Mouse (Mus musculus) erythroblast, embryonic 14.5 days (primary cell): ENCODE results near the gene Ppp1r12c. TPM values are rescaled to one million over a fixed set of nuclear protein-coding genes. Genes with fewer than 3 reads are reported as not detected.

Source experiments
- H3K27me3 ChIP-seq: 2 replicates; pipeline ENCODE4 v1.6.1; 2012; ENCODE audit warnings: inconsistent platforms; ENCODE audit not compliant: control insufficient read depth
- H3K36me3 ChIP-seq: 2 replicates; pipeline ENCODE4 v1.6.1; 2012; ENCODE audit warnings: mild to moderate bottlenecking, inconsistent platforms; ENCODE audit not compliant: control insufficient read depth
- H3K4me1 ChIP-seq: 2 replicates; pipeline ENCODE4 v1.6.1; 2012; ENCODE audit warnings: inconsistent platforms; ENCODE audit not compliant: control insufficient read depth
- H3K4me3 ChIP-seq: replicated peaks from 2 replicates; pipeline ENCODE3; 2012; ENCODE audit warnings: moderate library complexity, mild to moderate bottlenecking, inconsistent platforms
- H3K9me3 ChIP-seq: 2 replicates; pipeline ENCODE4 v1.6.1; 2012; ENCODE audit warnings: low read length, inconsistent platforms, mixed read lengths; ENCODE audit not compliant: control insufficient read depth
- GATA1 ChIP-seq: IDR thresholded peaks from 2 replicates; pipeline ENCODE4 v1.6.1; 2012; ENCODE audit warnings: low read length, inconsistent platforms, mixed read lengths
- TAL1 ChIP-seq: IDR thresholded peaks from 3 replicates; pipeline ENCODE4 v1.6.1; 2012; ENCODE audit warnings: low read length, inconsistent platforms, mixed read lengths
- polyA plus RNA-seq: library from polyadenylated mRNA; stranded (reverse); fragments of >175 nt; gene quantifications from 2 replicates; pipeline ENCODE4 v1.2.3, GENCODE M21; 2012

The Ppp1r12c gene
- polyA plus RNA-seq, 1 experiment = 10.8 TPM

DNA sequence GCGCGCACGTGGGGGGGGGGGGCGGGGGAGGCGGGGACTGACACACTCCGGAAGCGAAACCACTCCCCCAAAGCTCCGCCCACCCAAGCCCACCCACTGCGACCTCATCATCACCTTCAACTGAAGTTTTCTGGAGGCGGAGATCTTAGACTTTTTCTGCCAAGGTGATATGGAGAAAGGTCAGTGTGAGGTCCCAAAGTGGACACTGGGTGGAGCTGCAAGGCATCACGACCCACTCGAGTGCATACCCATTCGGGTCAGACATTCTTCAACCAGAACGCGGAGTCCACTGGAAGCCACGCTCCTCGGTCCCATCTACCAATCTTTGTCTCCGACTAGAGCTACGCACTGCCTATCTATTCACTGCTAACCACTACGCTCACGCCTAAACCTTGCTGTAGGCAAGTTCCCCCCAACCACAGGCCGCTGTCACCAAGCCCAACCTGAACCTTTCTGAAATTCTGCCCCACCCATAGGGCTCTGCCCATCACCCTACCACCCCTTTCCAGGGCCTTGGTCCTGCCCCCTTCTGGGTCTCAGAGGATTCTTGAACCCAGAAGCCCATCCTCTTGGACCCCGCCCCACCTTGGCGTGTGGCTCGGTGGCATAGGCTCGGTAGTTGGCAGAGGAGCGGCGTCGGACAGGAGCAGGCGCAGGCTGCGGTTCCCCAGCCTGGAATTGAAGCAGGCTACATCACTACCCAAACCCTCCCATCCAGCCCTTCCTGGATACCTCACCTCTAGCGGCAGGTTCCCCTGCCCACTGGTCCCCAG is 19.9 kb upstream of the Ppp1r12c start:
- Histone ChIP-seq H3K36me3 (no peaks in the 10 kb centered on the region), H3K27me3 (peaks cover 10% of the 10 kb centered on the region), H3K4me1 (peaks cover 17% of the 10 kb centered on the region), H3K4me3 (no peak overlapping the region), H3K9me3 (no peaks in the 10 kb centered on the region)
- TF ChIP-seq TAL1 (no peak), GATA1 (no peak)

- Histone ChIP-seq H3K4me1 (peaks cover 13% of the 10 kb centered on the region), H3K27me3 (peaks cover 10% of the 10 kb centered on the region), H3K36me3 (no peaks in the 10 kb centered on the region), H3K4me3 (no peak overlapping the region), H3K9me3 (no peaks in the 10 kb centered on the region)
- TF ChIP-seq GATA1 (no peak), TAL1 (no peak)
These were observed 17.0 kb upstream of the Ppp1r12c start for GRCm38 (mm10) chr7:4518487-4518886.

DNA sequence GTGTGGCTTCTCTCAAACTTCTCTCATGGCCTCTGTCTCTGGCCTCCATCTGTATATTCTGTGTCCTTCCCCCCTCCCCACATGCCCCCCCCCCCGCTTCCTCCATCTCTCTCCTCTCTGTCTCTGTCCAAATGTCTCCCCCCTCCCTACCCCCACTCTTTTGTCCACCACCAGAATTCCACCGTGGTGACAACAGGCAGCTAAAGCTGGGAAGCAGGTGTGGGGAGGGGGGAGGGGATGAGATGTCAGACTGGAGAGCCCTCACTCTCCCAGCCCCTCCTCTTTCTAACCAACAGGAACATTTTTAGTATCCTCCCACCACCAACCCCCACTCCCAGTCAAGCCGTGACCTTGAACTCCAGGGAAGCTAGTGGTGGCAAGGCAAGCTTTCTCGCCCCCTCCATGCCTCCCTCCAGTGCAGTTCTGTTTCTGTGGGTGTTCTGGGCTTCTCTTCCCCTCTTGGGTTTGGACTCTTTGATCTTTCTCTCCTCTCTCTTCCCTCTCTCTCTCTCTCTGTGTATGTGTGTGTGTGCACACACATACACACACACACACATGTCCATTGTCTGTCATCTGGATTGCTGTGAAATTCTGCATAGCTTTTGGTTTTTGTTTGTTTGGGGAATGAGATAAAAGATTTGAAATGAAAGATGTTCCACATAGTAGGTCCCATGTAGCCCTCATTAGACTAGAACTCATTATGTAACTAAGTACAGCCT is 15.0 kb upstream of the Ppp1r12c start, which contains the start of gene Tnnt1:
TSS of gene Tnnt1 (minus strand) at position 51 of the 719 bp plus-strand sequence.
- no peak for TF ChIP-seq GATA1
- TF ChIP-seq TAL1 = no peak
- Histone ChIP-seq H3K4me1 (peaks cover 9% of the 10 kb centered on the region), H3K4me3 (no peak within 1 kb of the TSS), H3K27me3 (peaks cover 10% of the 10 kb centered on the region), H3K36me3 (no peaks in the 10 kb centered on the region), H3K9me3 (no peaks in the 10 kb centered on the region)

DNA sequence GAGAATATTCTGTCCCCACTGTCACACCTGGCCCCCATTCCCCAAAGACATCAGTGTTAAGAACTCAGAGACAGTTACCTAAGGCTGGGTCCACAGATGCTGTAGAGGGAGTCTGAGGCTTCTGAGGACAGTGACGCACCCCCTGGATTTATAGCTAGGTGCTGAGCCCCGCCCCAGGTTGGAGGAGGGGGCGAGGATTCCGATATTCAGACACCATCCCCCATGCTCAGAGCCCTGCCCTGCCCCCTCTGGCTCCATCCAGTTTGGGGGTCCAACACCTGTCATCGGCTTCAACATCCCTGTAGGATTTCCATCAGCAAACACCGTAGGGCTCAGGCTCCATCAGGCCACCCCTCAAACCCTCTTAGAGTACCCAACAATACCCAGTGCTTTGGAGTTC is 14.4 kb upstream of the Ppp1r12c start:
- Histone ChIP-seq H3K4me1 (peaks cover 7% of the 10 kb centered on the region), H3K4me3 (no peak overlapping the region), H3K36me3 (no peaks in the 10 kb centered on the region), H3K27me3 (peaks cover 7% of the 10 kb centered on the region), H3K9me3 (no peaks in the 10 kb centered on the region)
- TF ChIP-seq TAL1 (no peak), GATA1 (no peak)

- Histone ChIP-seq H3K9me3 (no peaks in the 10 kb centered on the region), H3K27me3 (no peaks in the 10 kb centered on the region), H3K36me3 (no peaks in the 10 kb centered on the region), H3K4me1 (peaks cover 15% of the 10 kb centered on the region), H3K4me3 (no peak overlapping the region)
- no peak for TF ChIP-seq TAL1
- no peak for TF ChIP-seq GATA1
These were observed 12.6 kb upstream of the Ppp1r12c start for GRCm38 (mm10) chr7:4513829-4514712.

DNA sequence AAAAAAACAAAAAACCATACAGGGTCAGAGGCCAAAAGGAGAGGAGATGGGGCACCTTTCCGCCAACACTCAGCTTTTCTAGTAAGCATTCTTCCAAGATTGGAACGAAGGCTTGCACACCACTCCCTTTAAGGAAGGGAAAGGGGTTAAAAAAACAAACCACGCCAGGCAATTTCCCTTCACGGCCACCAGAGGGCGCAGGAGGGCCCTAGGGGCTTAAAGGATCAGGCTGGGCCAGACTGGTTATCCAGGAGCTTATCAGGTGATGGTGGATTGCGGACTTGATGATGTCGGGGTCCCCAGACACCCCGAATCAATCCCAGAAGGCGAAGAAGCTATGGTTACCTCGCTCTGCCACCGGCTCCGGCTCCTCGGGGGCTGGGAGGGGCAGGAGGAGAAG is 11.8 kb upstream of the Ppp1r12c start:
- TF ChIP-seq TAL1 (no peak), GATA1 (no peak)
- Histone ChIP-seq H3K4me1 (peaks cover 15% of the 10 kb centered on the region), H3K36me3 (no peaks in the 10 kb centered on the region), H3K27me3 (no peaks in the 10 kb centered on the region), H3K4me3 (no peak overlapping the region), H3K9me3 (no peaks in the 10 kb centered on the region)

DNA sequence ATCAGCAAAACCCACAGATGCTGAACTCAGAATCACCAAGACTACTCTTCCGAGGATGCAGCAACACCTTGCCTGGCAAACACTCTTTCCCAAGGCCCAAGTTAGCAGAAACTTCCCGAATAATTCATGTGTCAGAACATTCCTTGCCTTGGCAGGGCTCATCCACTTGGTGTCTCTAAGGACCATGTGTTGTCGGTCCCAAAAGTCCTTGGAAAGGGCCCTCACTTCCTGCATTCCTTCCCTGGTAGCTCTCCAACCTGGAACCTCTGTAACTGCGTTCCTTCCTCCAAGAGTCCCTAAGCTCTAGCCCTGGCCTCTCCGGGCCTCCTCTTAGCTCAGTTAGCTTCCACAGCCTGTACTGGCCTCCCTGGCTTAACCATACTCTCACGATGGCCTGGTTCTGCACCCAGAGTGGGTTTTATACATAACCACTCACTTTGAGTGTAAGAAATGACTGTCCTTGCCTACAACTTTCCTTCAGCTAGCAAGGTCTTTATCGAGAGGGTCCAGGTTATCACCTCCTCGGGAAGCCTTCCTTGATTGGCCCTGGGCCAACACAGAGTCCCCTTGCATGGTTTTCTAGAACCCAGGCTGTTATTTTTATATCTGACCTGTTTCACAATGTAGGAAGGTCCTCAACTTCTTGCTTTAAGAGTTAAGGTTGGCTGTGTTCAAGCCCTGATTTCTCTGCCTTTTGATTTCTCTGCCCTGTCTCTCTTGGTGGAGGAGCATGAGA is 10.2 kb upstream of the Ppp1r12c start:
- H3K4me3 ChIP-seq = no peak overlapping the region
- peaks cover 26% of the 10 kb centered on the region for H3K4me1 ChIP-seq
- H3K27me3 ChIP-seq = no peaks in the 10 kb centered on the region
- no peaks in the 10 kb centered on the region for H3K36me3 ChIP-seq
- TF ChIP-seq GATA1 (no peak), TAL1 (no peak)
- H3K9me3 ChIP-seq = no peaks in the 10 kb centered on the region

- no peak for TF ChIP-seq TAL1
- no peak for TF ChIP-seq GATA1
- no peaks in the 10 kb centered on the region for H3K27me3 ChIP-seq
- H3K9me3 ChIP-seq = no peaks in the 10 kb centered on the region
- H3K36me3 ChIP-seq = no peaks in the 10 kb centered on the region
- H3K4me3 ChIP-seq = peak overlapping the region; percentile 7
- peaks cover 28% of the 10 kb centered on the region for H3K4me1 ChIP-seq
These were observed 8.6 kb upstream of the Ppp1r12c start for GRCm38 (mm10) chr7:4509863-4510608.
